Mouse (Mus musculus): Measurements from ENCODE around the gene Kif1a.

DNA sequence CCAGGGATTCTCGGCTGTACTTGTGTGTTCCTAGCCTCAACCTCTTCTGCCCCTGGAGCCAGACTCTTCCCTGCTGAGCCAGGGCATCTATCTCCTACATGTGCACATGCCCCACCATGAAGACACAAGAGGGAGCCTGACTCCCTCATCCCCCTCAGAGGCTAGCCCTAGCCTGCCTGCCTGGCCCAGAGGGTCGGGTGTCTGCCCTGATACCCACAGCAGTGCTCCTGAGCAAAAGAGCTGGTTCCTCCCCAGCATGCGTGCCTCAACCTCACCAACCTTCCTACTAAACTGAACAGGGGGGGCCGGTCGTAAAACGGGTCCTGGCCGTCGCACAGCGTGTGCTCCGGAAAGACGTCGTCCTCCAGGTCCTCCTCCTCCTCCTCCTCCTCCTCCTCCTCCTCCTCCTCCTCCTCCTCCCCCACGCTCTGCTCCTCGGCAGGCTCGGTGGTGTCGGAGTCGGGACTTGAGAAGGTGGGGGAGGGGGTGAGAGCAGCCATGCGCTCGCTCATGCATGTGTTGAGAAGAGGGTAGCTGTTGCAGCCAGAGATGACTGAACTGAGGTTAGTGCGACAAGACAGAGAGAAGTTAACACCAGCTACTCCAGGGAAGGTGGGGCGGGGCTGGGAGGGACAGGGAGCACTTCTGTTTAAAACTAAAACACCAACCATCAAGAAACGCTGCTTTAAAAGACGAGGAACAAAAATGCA lies 50.5 kb downstream of the Kif1a start:
- no peak for TF ChIP-seq CTCF (IDR thresholded peaks at IDR 0.05; ENCODE audit: borderline replicate concordance, insufficient read depth, low read length)
- no peak for TF ChIP-seq POLR2A (IDR thresholded peaks at IDR 0.05; ENCODE audit: low read depth, low read length)

All from embryonic fibroblast, embryonic 13.5 days (primary cell).